Mouse (Mus musculus): ENCODE data around the gene Lpar1.

The Lpar1 gene

GRCm38 (mm10) chr4:58442338-58442737, 111.4 kb downstream of the Lpar1 start:
- peak; percentile 37 for DNase-seq

DNA sequence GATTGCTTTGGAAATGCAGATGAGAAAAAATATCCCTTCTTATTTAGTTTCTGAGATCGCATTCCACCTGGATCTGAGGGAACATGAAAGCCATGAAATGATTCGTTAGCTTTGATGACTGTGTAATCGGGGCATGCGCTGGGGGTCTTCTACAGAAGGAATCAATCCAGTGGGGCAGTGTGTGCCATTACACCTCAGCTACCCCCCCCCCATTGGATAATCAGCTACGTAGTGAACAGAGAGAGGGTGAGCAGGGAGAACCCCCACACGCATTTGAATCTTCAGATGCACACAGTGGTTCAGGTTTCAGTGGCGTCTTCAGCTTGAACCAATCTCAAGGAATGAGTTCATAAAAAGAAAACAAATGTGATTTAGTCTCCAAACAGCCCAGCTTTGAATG, 115.0 kb downstream of the Lpar1 start:
- DNase-seq, result no peak

DNA sequence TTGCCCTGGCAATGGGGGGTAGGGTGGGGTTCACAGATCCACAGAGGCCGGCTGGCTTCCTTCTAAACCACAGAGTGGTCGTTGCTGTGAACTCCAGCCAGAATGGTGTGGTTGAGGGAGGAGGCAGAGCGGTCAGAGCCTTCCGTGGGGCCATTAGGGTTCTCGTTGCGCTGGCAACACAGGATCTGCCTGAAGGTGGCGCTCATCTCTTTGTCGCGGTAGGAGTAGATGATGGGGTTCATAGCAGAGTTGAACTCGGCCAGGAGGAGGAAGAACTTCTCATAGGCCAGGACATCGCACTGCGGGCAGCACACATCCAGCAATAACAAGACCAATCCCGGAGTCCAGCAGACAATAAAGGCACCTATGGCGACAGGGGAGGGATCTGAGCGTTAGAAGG, 116.4 kb downstream of the Lpar1 start:
- DNase-seq, result no peak

DNA sequence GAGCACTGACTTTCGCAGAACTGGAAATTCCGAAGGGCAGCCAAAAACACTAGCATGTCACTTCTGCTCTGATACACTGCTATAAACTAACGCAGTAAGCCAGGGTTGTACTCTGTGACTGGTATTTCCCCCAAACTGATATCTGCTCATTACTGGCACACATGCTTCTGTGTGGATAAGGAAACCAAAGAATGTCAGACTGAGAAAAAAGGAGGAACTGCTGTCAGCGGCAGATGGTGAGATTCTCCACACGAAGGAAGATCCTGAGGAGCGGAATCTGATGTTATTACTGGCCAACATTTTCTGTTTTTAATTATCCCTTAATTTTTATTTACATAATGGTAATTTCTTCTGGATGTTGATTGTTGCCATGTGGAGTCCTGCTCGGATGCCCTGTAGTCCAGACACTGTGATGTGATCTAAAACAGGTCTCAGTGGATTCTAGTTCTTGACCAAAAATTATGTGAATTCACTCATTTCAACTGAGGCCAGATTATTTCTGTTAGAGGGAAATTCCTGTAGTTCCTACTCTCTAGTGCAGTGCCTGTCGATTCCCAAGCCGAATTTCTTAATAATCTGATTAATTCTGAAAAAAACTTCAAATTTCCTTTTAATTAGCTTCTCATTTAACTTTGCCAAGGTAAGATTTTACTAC, 130.3 kb downstream of the Lpar1 start:
- no peak for DNase-seq

- no peak for DNase-seq
Observed at GRCm38 (mm10) chr4:58419225-58419624, 134.5 kb downstream of the Lpar1 start.

DNA sequence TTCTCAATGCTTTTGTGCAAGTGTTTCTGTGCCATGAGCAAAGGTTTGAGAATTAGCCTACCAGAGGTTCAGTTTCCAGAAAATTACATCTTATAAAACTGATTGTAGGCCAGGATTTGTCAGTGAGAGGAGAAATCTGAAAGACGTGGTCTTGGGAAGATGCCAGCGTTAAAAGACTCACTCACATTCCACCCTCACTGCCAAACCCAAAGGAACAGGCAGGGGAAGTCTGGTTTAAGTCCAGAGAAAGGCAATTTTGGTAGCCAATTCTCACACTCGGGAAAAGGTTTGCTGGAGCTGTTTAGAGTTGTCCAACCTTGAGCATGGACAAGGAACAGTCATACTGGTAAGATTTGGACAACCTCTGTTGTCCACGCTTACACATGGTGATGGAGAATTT, 136.4 kb downstream of the Lpar1 start:
- DNase-seq, result peak; percentile 46

GRCm38 (mm10) chr4:58415537-58415936, 138.2 kb downstream of the Lpar1 start:
- DNase-seq, result no peak

DNA sequence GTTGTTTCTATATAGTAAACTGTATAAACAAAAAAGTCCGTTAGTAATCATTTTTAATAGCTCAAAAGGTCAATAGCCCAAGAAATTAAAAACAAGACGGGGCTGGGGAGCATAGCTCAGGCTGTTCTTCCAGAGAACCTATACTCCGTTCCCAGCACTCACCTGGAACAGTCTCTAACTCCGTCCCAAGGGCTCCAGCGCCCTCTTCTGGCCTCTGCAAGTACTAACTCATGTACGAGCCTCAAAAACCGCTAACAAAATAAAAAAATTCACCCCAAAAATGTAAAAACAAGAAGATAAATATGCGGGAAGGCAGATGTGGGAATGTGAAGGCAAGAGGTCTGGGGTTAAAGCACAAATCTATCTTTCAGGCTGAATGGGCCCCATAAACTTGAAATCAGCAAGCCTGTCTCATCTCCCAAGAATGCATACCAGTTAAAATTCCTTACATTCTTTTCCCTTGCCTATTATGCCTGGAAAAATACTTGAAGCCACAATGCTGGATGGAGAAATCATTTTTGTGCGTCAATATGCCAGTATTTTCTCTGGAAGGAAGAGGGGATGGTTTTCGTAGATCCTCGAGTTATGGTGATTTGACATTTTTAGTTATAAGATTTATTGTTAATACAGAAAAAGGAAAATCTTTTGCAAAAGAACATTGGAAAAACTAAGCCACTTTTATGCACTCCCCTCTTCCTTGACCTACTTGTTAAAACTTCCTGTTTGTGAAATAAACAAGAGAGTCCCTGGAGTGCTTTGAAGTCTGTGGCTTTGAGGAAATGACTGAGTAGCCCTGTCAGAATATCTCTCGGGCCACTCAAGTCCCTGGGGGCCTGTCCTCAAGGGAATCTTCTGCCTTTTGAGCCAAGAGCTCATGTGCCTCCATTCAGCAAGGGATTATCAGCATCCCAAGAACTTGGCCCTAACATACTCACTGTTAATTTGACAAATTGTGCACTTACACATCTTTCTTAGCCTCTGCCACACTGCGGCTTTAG, 140.2 kb downstream of the Lpar1 start:
- peak; percentile 64 for DNase-seq

GRCm38 (mm10) chr4:58401973-58402501, 151.7 kb downstream of the Lpar1 start:
- DNase-seq, result no peak

DNA sequence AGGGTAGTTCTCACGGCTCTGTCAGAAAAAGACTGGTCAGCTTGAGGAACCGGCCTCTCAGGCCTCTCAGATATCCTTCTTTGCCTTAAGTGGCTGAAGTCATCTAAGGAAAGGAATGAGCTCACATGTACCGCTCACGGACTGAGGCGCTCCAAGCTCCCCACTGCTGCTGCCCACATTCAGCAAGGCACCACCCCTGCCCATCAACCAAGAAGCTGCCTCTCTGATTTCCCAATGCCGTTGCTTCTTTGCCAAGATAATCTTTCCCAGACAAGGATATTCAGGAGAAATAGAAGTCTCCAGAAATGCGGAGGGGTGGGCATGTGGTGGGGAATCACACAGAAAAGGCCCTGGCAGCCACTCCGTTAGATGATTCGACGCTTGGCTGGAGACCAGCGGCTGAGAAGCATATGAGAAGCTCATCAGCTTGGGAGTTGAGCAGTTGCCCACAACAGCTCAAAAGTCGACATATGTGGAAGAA, 152.8 kb downstream of the Lpar1 start:
- DNase-seq, result peak; percentile 56

Data from lung, postnatal 36 days (tissue).